Mouse (Mus musculus) hindbrain, embryonic 11.5 days (tissue): Measurements from ENCODE around the gene Hoxd11. TPM values are rescaled to one million over a fixed set of nuclear protein-coding genes. Genes with fewer than 3 reads are reported as not detected.
A peak's percentile ranks its signal among the peaks of the same experiment; 100 is the strongest.

ENCODE experiments used
- ATAC-seq: fragments of 200-750 bp; cut with Nextera tagmentation; 2 replicates; pipeline ENCODE4 v1.8.0; 2017; ENCODE audit warnings: mild to moderate bottlenecking, moderate TSS enrichment, moderate library complexity; ENCODE audit not compliant: low FRiP score
- DNase-seq: peaks from one replicate; pipeline ENCODE4 v3.0.0-alpha.2; 2015; ENCODE audit warnings: low spot score
- H3K27ac ChIP-seq: fragments of 300-500 bp; sonication (generic); 2 replicates; pipeline ENCODE4 v1.5.1; 2014; ENCODE audit warnings: mild to moderate bottlenecking, low read depth, low read length
- H3K27me3 ChIP-seq: fragments of 300-500 bp; sonication (generic); 2 replicates; pipeline ENCODE4 v1.6.1; 2014; ENCODE audit warnings: mild to moderate bottlenecking, low read length, moderate library complexity, mixed read lengths; ENCODE audit not compliant: control insufficient read depth, insufficient read depth
- H3K36me3 ChIP-seq: fragments of 300-500 bp; sonication (generic); 2 replicates; pipeline ENCODE4 v1.6.1; 2014; ENCODE audit warnings: mild to moderate bottlenecking, low read length, moderate library complexity, mixed read lengths; ENCODE audit not compliant: control insufficient read depth, insufficient read depth
- H3K4me1 ChIP-seq: fragments of 300-500 bp; sonication (generic); replicated peaks from 2 replicates; pipeline ENCODE4 v1.6.1; 2014; ENCODE audit warnings: low read length, mixed read lengths; ENCODE audit not compliant: control insufficient read depth, insufficient read depth
- H3K4me2 ChIP-seq: fragments of 300-500 bp; sonication (generic); replicated peaks from 2 replicates; pipeline ENCODE4 v1.6.1; 2014; ENCODE audit warnings: mild to moderate bottlenecking, low read depth, low read length
- H3K4me3 ChIP-seq: fragments of 300-500 bp; sonication (generic); 2 replicates; pipeline ENCODE4 v1.5.1; 2014; ENCODE audit warnings: low read depth, low read length
- H3K9ac ChIP-seq: fragments of 300-500 bp; sonication (generic); 2 replicates; pipeline ENCODE4 v1.6.1; 2014; ENCODE audit warnings: low read depth, low read length
- H3K9me3 ChIP-seq: fragments of 300-500 bp; sonication (generic); 2 replicates; pipeline ENCODE4 v1.6.1; 2016; ENCODE audit warnings: low read length; ENCODE audit not compliant: control insufficient read depth
- WGBS: fragments of 180-500 bp; shearing (Covaris S2); extraction: QIAGEN DNeasy Blood & Tissue Kit; methylation state at CpG from one replicate; pipeline ENCODE4 v1.1.7; 2014; 5-methylcytosine and 5-hydroxymethylcytosine counted together
- polyA plus RNA-seq: library from polyadenylated mRNA; unstranded; fragments of >200 nt; fragmentation: Nextera tagmentation; extraction: Ambion mirVana; gene quantifications from 2 replicates; pipeline ENCODE4 v1.2.1, GENCODE M21; 2014

The Hoxd11 gene
- polyA plus RNA-seq, 1 experiment from 2014 or later = not detected

GRCm38 (mm10) chr2:74707599-74707998 lies 28.2 kb downstream of the Hoxd11 start:
- H3K9ac ChIP-seq = no peak overlapping the region
- ATAC-seq (no peak), DNase-seq (no peak)
- no peak overlapping the region for H3K4me2 ChIP-seq
- 6% methylated on average over 7 of the region's 7 CpGs for WGBS
- H3K36me3 ChIP-seq = no peaks in the 10 kb centered on the region
- no peaks in the 10 kb centered on the region for H3K9me3 ChIP-seq
- H3K4me1 ChIP-seq = peaks cover 3% of the 10 kb centered on the region
- H3K27ac ChIP-seq = no peak overlapping the region
- H3K27me3 ChIP-seq = peaks cover 90% of the 10 kb centered on the region
- no peak overlapping the region for H3K4me3 ChIP-seq

- H3K4me3 ChIP-seq = no peak overlapping the region
- ATAC-seq = no peak
- no peaks in the 10 kb centered on the region for H3K9me3 ChIP-seq
These were observed 29.3 kb downstream of the Hoxd11 start for GRCm38 (mm10) chr2:74708676-74709075.

GRCm38 (mm10) chr2:74709465-74710419 lies 30.4 kb downstream of the Hoxd11 start:
- DNase-seq = no peak
- Histone ChIP-seq H3K36me3 (no peaks in the 10 kb centered on the region), H3K27ac (no peak overlapping the region), H3K4me2 (no peak overlapping the region), H3K9me3 (no peaks in the 10 kb centered on the region), H3K27me3 (peaks cover 90% of the 10 kb centered on the region), H3K4me3 (no peak overlapping the region), H3K4me1 (peaks cover 3% of the 10 kb centered on the region), H3K9ac (no peak overlapping the region)
- WGBS = 3% methylated on average over 5 of the region's 5 CpGs
- no peak for ATAC-seq

More at GRCm38 (mm10) chr2:74708676-74709075, 29.3 kb downstream of the Hoxd11 start:
- H3K4me1 ChIP-seq = peaks cover 3% of the 10 kb centered on the region
- no peak for DNase-seq
- H3K4me2 ChIP-seq = no peak overlapping the region
- no peak overlapping the region for H3K27ac ChIP-seq
- no peak overlapping the region for H3K9ac ChIP-seq
- H3K27me3 ChIP-seq = peaks cover 91% of the 10 kb centered on the region
- 7% methylated on average over 4 of the region's 4 CpGs for WGBS
- H3K36me3 ChIP-seq = no peaks in the 10 kb centered on the region

- Histone ChIP-seq H3K9me3 (no peaks in the 10 kb centered on the region), H3K36me3 (no peaks in the 10 kb centered on the region), H3K4me3 (no peak overlapping the region), H3K4me2 (no peak overlapping the region), H3K27me3 (peaks cover 89% of the 10 kb centered on the region), H3K4me1 (no peaks in the 10 kb centered on the region), H3K9ac (no peak overlapping the region), H3K27ac (no peak overlapping the region)
- DNase-seq (no peak), ATAC-seq (no peak)
- 1% methylated on average over 13 of the region's 16 CpGs for WGBS
These were observed 31.7 kb downstream of the Hoxd11 start for GRCm38 (mm10) chr2:74710929-74711543.

- Histone ChIP-seq H3K36me3 (no peaks in the 10 kb centered on the region), H3K4me3 (peak within 1 kb of the TSS; percentile 17; the same call in 1 of the 2 replicates), H3K9me3 (no peaks in the 10 kb centered on the region), H3K27me3 (peaks cover 86% of the 10 kb centered on the region), H3K27ac (no peak within 1 kb of the TSS), H3K9ac (no peak within 1 kb of the TSS), H3K4me1 (no peaks in the 10 kb centered on the region), H3K4me2 (peak within 1 kb of the TSS; percentile 32)
- 0% methylated on average over 63 of the region's 65 CpGs for WGBS
- ATAC-seq (no peak), DNase-seq (no peak)
These were observed 32.6 kb downstream of the Hoxd11 start, which contains the start of the genes Hoxd3 and Hoxd4 for GRCm38 (mm10) chr2:74711721-74712621. Gene Hoxd3, plus strand, starts transcription at chr2:74711927. Gene Hoxd4, plus strand, starts transcription at chr2:74711929.

- H3K4me1 ChIP-seq = no peaks in the 10 kb centered on the region
- DNase-seq (no peak), ATAC-seq (no peak)
- WGBS = 4% methylated on average over 19 of the region's 19 CpGs
- H3K27me3 ChIP-seq = peaks cover 80% of the 10 kb centered on the region
- H3K9me3 ChIP-seq = no peaks in the 10 kb centered on the region
- H3K4me2 ChIP-seq = no peak overlapping the region
- no peak overlapping the region for H3K27ac ChIP-seq
- no peak overlapping the region for H3K4me3 ChIP-seq
- no peaks in the 10 kb centered on the region for H3K36me3 ChIP-seq
- H3K9ac ChIP-seq = no peak overlapping the region
These were observed 34.1 kb downstream of the Hoxd11 start for GRCm38 (mm10) chr2:74713239-74714150.

GRCm38 (mm10) chr2:74714156-74714789 lies 34.9 kb downstream of the Hoxd11 start:
- H3K4me2 ChIP-seq = no peak overlapping the region
- H3K9ac ChIP-seq = no peak overlapping the region
- no peak overlapping the region for H3K4me3 ChIP-seq
- H3K4me1 ChIP-seq = no peaks in the 10 kb centered on the region
- H3K27ac ChIP-seq = no peak overlapping the region
- H3K36me3 ChIP-seq = no peaks in the 10 kb centered on the region
- H3K27me3 ChIP-seq = peaks cover 78% of the 10 kb centered on the region
- no peak for ATAC-seq
- no peaks in the 10 kb centered on the region for H3K9me3 ChIP-seq
- 2% methylated on average over 18 of the region's 18 CpGs for WGBS
- DNase-seq = no peak
